Comparison of ENCODE assay signal across 18 mouse cellular contexts in the genomic region with DNA sequence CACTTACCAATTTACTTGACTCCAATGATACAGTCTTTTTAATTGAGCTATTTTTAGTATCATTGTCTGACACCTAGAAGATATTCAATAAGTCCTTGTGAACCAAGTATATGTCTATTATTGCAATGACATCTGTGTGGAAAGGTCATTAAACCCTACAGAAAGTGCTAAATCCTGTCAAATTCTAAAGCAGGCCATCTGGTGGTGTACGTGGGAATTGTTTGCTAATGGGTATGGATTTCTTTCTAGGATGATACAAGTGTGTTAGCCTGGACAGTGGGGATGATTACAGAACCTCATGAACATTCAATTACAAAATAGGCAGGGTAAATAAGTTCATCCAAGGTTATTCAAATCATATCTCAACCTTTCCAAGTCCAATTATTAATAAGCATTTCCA.
DNase-seq lines count a peak whose midpoint lies in the region; ATAC-seq and TF ChIP-seq lines count a peak whose summit lies in the region.
"Had no signal": no experiment of that assay in that cellular context is flagged by ENCODE, and none has a peak within 500 bp of the region (broad histone marks: within the 10 kb centered on the region; RNA-seq: fewer than 3 reads in every experiment).

No protein-coding gene starts in this region.

- H3K9me3 ChIP-seq in hindbrain, postnatal 0 days (ENCODE audit: low read length) = no peaks in the 10 kb centered on the region
- H3K9me3 ChIP-seq in hindbrain, embryonic 13.5 days = no peaks in the 10 kb centered on the region
- no peaks in the 10 kb centered on the region for H3K9me3 ChIP-seq in midbrain, embryonic 12.5 days
- no peaks in the 10 kb centered on the region for H3K9me3 ChIP-seq in midbrain, embryonic 16.5 days (replicated peaks; ENCODE audit: control insufficient read depth, low read length, poor library complexity, severe bottlenecking)
- no peaks in the 10 kb centered on the region for H3K9me3 ChIP-seq in MEL (replicated peaks; ENCODE audit: insufficient read depth, low read length)
- H3K9me3 ChIP-seq: hindbrain, embryonic 15.5 days; kidney, embryonic 15.5 days had no signal

- H3K4me1 ChIP-seq in hindbrain, postnatal 0 days (ENCODE audit: insufficient read depth, low read length) = no peaks in the 10 kb centered on the region
- H3K4me1 ChIP-seq in hindbrain, embryonic 13.5 days (replicated peaks) = no peaks in the 10 kb centered on the region
- H3K4me1 ChIP-seq in midbrain, embryonic 12.5 days = no peaks in the 10 kb centered on the region; the same call in 1 of the 2 replicates
- no peaks in the 10 kb centered on the region for H3K4me1 ChIP-seq in midbrain, embryonic 16.5 days (ENCODE audit: control insufficient read depth, insufficient read depth, low read length)
- no peaks in the 10 kb centered on the region for H3K4me1 ChIP-seq in MEL (ENCODE audit: control insufficient read depth in 1 of 2, insufficient read depth in 2 of 2, low read length in 2 of 2)
- H3K4me1 ChIP-seq: hindbrain, embryonic 15.5 days; kidney, embryonic 15.5 days had no signal

- DNase-seq in hindbrain, postnatal 0 days (ENCODE audit: low spot score) = no peak
- peak; percentile 29 for DNase-seq in MEL (ENCODE audit: low read depth, low spot score)
- DNase-seq in embryo, embryonic 11 days = peak; percentile 41
- DNase-seq in layer of hippocampus, adult 9-11 months = no peak
- DNase-seq: adrenal gland, postnatal 36 days; cerebellum, postnatal 36 days; right cerebral cortex, postnatal 25 days; thymus, postnatal 36 days had no signal

- no peak for TF ChIP-seq EP300 in MEL (IDR thresholded peaks at IDR 0.05; ENCODE audit: low read depth in 1 of 2, low read length in 2 of 2)

- no peaks in the 10 kb centered on the region for H3K79me2 ChIP-seq in MEL (ENCODE audit: control insufficient read depth, insufficient read depth, low read length, poor library complexity)

- H3K4me2 ChIP-seq in hindbrain, postnatal 0 days (ENCODE audit: low read depth, low read length) = no peak overlapping the region
- no peak overlapping the region for H3K4me2 ChIP-seq in hindbrain, embryonic 13.5 days
- no peak overlapping the region for H3K4me2 ChIP-seq in midbrain, embryonic 12.5 days (replicated peaks)
- H3K4me2 ChIP-seq in midbrain, embryonic 16.5 days (ENCODE audit: low read length) = no peak overlapping the region
- H3K4me2 ChIP-seq: hindbrain, embryonic 15.5 days; kidney, embryonic 15.5 days had no signal

- peak; percentile 49 for TF ChIP-seq CTCF in hindbrain, postnatal 0 days (IDR thresholded peaks at IDR 0.05; ENCODE audit: low read depth)
- TF ChIP-seq CTCF in MEL (IDR thresholded peaks at IDR 0.05 in 2 of 3, conservative IDR thresholded peaks at IDR 0.05 in 1 of 3; ENCODE audit: control insufficient read depth in 1 of 3, insufficient read depth in 1 of 3, low read depth in 2 of 3, low read length in 3 of 3, poor library complexity in 1 of 3, severe bottlenecking in 1 of 3) = peak in 1 of 3 experiments; percentile 42; a peak in 2 of 6 replicates

- no peak overlapping the region for H3K9ac ChIP-seq in hindbrain, postnatal 0 days (replicated peaks; ENCODE audit: low read length)
- H3K9ac ChIP-seq in hindbrain, embryonic 13.5 days = no peak overlapping the region
- no peak overlapping the region for H3K9ac ChIP-seq in midbrain, embryonic 12.5 days (replicated peaks)
- H3K9ac ChIP-seq in midbrain, embryonic 16.5 days (ENCODE audit: low read depth, low read length) = no peak overlapping the region
- H3K9ac ChIP-seq in MEL (ENCODE audit: control insufficient read depth, low read depth, low read length, poor library complexity, severe bottlenecking) = no peak overlapping the region
- H3K9ac ChIP-seq: hindbrain, embryonic 15.5 days; kidney, embryonic 15.5 days; liver, embryonic 14.5 days had no signal

- no peaks in the 10 kb centered on the region for H3K27me3 ChIP-seq in hindbrain, postnatal 0 days (ENCODE audit: insufficient read depth, low read length)
- H3K27me3 ChIP-seq in hindbrain, embryonic 13.5 days = no peaks in the 10 kb centered on the region
- H3K27me3 ChIP-seq in midbrain, embryonic 12.5 days = no peaks in the 10 kb centered on the region
- no peaks in the 10 kb centered on the region for H3K27me3 ChIP-seq in midbrain, embryonic 16.5 days (ENCODE audit: control insufficient read depth, insufficient read depth, low read depth, low read length)
- H3K27me3 ChIP-seq in MEL (ENCODE audit: control insufficient read depth in 1 of 2, insufficient read depth in 2 of 2, low read length in 2 of 2) = no peaks in the 10 kb centered on the region
- H3K27me3 ChIP-seq: hindbrain, embryonic 15.5 days; kidney, embryonic 15.5 days had no signal

- TF ChIP-seq RAD21 in MEL (IDR thresholded peaks at IDR 0.05; ENCODE audit: low read depth, low read length) = peak; percentile 28

- WGBS in hindbrain, postnatal 0 days = 40% methylated on average over 1 of the region's 1 CpGs
- 31% methylated on average over 1 of the region's 1 CpGs for WGBS in hindbrain, embryonic 13.5 days
- WGBS in midbrain, embryonic 12.5 days = 27% methylated on average over 1 of the region's 1 CpGs
- WGBS in midbrain, embryonic 16.5 days = 20% methylated on average over 1 of the region's 1 CpGs

- no peak overlapping the region for H3K4me3 ChIP-seq in hindbrain, postnatal 0 days (ENCODE audit: low read length)
- no peak overlapping the region for H3K4me3 ChIP-seq in hindbrain, embryonic 13.5 days
- H3K4me3 ChIP-seq in midbrain, embryonic 12.5 days = no peak overlapping the region
- no peak overlapping the region for H3K4me3 ChIP-seq in midbrain, embryonic 16.5 days (ENCODE audit: low read depth, low read length)
- H3K4me3 ChIP-seq in MEL (ENCODE audit: control insufficient read depth in 1 of 2, insufficient read depth in 1 of 2, low read depth in 2 of 2, low read length in 2 of 2) = no peak overlapping the region
- H3K4me3 ChIP-seq: hindbrain, embryonic 15.5 days; kidney, embryonic 15.5 days; myocyte had no signal

- no peak for ATAC-seq in hindbrain, postnatal 0 days
- no peak for ATAC-seq in hindbrain, embryonic 13.5 days (ENCODE audit: low FRiP score)
- ATAC-seq in midbrain, embryonic 12.5 days (ENCODE audit: low FRiP score, low read depth) = peak; percentile 52; the same call in 1 of the 2 replicates
- ATAC-seq in midbrain, embryonic 16.5 days = no peak
- no peak for ATAC-seq in megakaryocyte progenitor cell, adult 5-6 weeks (replicated peaks; ENCODE audit: poor library complexity)
- ATAC-seq: activated CD4-positive, CD25-positive, alpha-beta regulatory T cell, adult 4 months had no signal

- H3K27ac ChIP-seq in hindbrain, postnatal 0 days = no peak overlapping the region
- H3K27ac ChIP-seq in hindbrain, embryonic 13.5 days = no peak overlapping the region
- no peak overlapping the region for H3K27ac ChIP-seq in midbrain, embryonic 12.5 days (replicated peaks)
- H3K27ac ChIP-seq in midbrain, embryonic 16.5 days (ENCODE audit: low read length) = no peak overlapping the region
- H3K27ac ChIP-seq in MEL (ENCODE audit: control insufficient read depth, low read depth, low read length) = no peak overlapping the region
- H3K27ac ChIP-seq: hindbrain, embryonic 15.5 days; kidney, embryonic 15.5 days; liver, embryonic 14.5 days; macrophage had no signal

- TF ChIP-seq POLR2A in MEL (IDR thresholded peaks at IDR 0.05; ENCODE audit: control insufficient read depth in 1 of 2, insufficient read depth in 1 of 2, low read depth in 1 of 2, low read length in 2 of 2, poor library complexity in 1 of 2) = no peak

- no peaks in the 10 kb centered on the region for H3K36me3 ChIP-seq in hindbrain, postnatal 0 days (ENCODE audit: insufficient read depth, low read length)
- H3K36me3 ChIP-seq in hindbrain, embryonic 13.5 days = no peaks in the 10 kb centered on the region
- no peaks in the 10 kb centered on the region for H3K36me3 ChIP-seq in midbrain, embryonic 12.5 days
- no peaks in the 10 kb centered on the region for H3K36me3 ChIP-seq in midbrain, embryonic 16.5 days (ENCODE audit: control insufficient read depth, insufficient read depth, low read length)
- no peaks in the 10 kb centered on the region for H3K36me3 ChIP-seq in MEL (ENCODE audit: control insufficient read depth in 1 of 2, insufficient read depth in 2 of 2, low read length in 2 of 2)
- H3K36me3 ChIP-seq: hindbrain, embryonic 15.5 days; kidney, embryonic 15.5 days had no signal

TF ChIP-seq in MEL, 35 proteins besides CTCF, POLR2A, EP300 and RAD21:
- peak; percentile 61 for TF ChIP-seq SMC3 (IDR thresholded peaks at IDR 0.05; ENCODE audit: low read depth, low read length)
- 0 out of 2 replicates have a peak, but pooled peaks have one; percentile 10 for TF ChIP-seq ZC3H11A (IDR thresholded peaks at IDR 0.05; ENCODE audit: low read depth, low read length)
- no peak for TF ChIP-seq CHD2 (IDR thresholded peaks at IDR 0.05; ENCODE audit: low read length)
- TF ChIP-seq MAX (IDR thresholded peaks at IDR 0.05; ENCODE audit: low read length) = no peak

Comparison
In these comparisons a context has a peak if more than half of its experiments do, and no peak if none do; other contexts are left out.
1. DNase-seq: peak in MEL (single experiment) and embryo, embryonic 11 days (single experiment); none in hindbrain, postnatal 0 days (single experiment) and layer of hippocampus, adult 9-11 months (single experiment).